Mouse (Mus musculus) erythroblast, embryonic 14.5 days (primary cell): ENCODE results near the gene Grid2ip.

Source experiments
- GATA1 ChIP-seq: IDR thresholded peaks from 2 replicates; pipeline ENCODE4 v1.6.1; 2012; ENCODE audit warnings: low read length, inconsistent platforms, mixed read lengths
- TAL1 ChIP-seq: IDR thresholded peaks from 3 replicates; pipeline ENCODE4 v1.6.1; 2012; ENCODE audit warnings: low read length, inconsistent platforms, mixed read lengths

- TF ChIP-seq GATA1 (no peak), TAL1 (no peak)
These were observed 43.4 kb downstream of the Grid2ip start for GRCm38 (mm10) chr5:143400501-143400900.
